Mouse (Mus musculus): ENCODE measurements at regions not wholly inside any gene's neighbourhood (a gene's known extent, or its start where the extent isn't known, plus 50 kb on each side); places are given as distances from the start of the nearest gene placed in this dataset.

DNA sequence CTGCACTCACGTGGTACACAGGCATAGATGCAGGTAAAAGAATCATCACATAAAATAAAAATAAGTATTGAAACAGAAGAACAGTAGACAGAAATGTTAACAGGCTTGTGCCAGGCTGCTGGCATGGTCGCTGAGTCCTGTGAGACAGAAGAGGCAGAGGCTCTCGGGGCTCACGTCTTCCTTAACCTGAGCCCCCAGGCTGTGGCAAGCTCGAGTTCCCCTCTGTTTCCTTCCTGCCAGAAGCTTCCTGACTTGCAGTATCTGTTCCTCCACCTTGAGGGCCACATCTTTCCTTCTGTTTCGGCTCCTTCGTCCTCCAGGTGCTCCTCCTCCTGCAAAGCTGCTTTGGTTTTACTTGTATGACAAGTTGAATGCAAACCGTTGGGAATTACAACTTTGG, 294.6 kb downstream of the Fut8 start:
- H3K4me3 ChIP-seq (ENCODE audit: insufficient read depth, low read depth, low read length), result no peak overlapping the region
- WGBS, result 71% methylated on average over 8 of the region's 8 CpGs
- DNase-seq, result no peak
- no peaks in the 10 kb centered on the region for H3K27me3 ChIP-seq (replicated peaks; ENCODE audit: control insufficient read depth, insufficient read depth, low read length)
- no peaks in the 10 kb centered on the region for H3K36me3 ChIP-seq (ENCODE audit: control insufficient read depth, insufficient read depth, low read length)
- no peaks in the 10 kb centered on the region for H3K4me1 ChIP-seq (ENCODE audit: control insufficient read depth, insufficient read depth, low read length)
- H3K27ac ChIP-seq (ENCODE audit: insufficient read depth, low read depth, low read length), result no peak overlapping the region
- TF ChIP-seq CTCF (conservative IDR thresholded peaks at IDR 0.05; ENCODE audit: insufficient read depth, insufficient read length, low read depth, low read length), result no peak
- no peak for TF ChIP-seq POLR2A (IDR thresholded peaks at IDR 0.05; ENCODE audit: low read depth, low read length)

DNA sequence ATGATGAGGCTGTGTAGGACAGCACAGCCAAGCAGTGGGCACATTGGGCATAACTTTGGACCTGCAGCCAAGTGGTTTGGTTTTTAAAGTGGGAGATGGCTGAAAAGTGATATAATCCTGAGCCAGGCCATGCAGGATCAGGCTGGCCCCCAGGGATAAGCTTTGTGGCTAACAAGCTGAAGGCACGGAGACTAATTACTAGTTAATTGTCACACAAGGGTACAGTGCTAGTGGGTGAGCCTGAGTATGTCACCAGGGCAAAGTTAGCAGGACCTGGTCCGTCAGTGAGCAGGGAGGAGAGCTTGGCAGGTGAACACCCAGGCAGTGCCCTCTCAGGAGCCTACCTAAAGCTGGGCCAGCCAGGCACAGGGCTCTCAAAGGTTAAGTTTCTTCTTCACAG, 295.7 kb downstream of the Fut8 start:
- no peaks in the 10 kb centered on the region for H3K36me3 ChIP-seq (ENCODE audit: control insufficient read depth, insufficient read depth, low read length)
- no peak for DNase-seq
- no peak overlapping the region for H3K4me3 ChIP-seq (ENCODE audit: insufficient read depth, low read depth, low read length)
- TF ChIP-seq CTCF (conservative IDR thresholded peaks at IDR 0.05; ENCODE audit: insufficient read depth, insufficient read length, low read depth, low read length) (no peak), POLR2A (IDR thresholded peaks at IDR 0.05; ENCODE audit: low read depth, low read length) (no peak)
- H3K4me1 ChIP-seq (ENCODE audit: control insufficient read depth, insufficient read depth, low read length), result no peaks in the 10 kb centered on the region
- H3K27ac ChIP-seq (ENCODE audit: insufficient read depth, low read depth, low read length), result no peak overlapping the region
- WGBS, result 77% methylated on average over 2 of the region's 2 CpGs
- no peaks in the 10 kb centered on the region for H3K27me3 ChIP-seq (replicated peaks; ENCODE audit: control insufficient read depth, insufficient read depth, low read length)

- 71% methylated on average over 3 of the region's 3 CpGs for WGBS
- Histone ChIP-seq H3K36me3 (ENCODE audit: control insufficient read depth, insufficient read depth, low read length) (no peaks in the 10 kb centered on the region), H3K4me3 (ENCODE audit: insufficient read depth, low read depth, low read length) (no peak overlapping the region), H3K4me1 (ENCODE audit: control insufficient read depth, insufficient read depth, low read length) (no peaks in the 10 kb centered on the region), H3K27me3 (replicated peaks; ENCODE audit: control insufficient read depth, insufficient read depth, low read length) (no peaks in the 10 kb centered on the region), H3K27ac (ENCODE audit: insufficient read depth, low read depth, low read length) (no peak overlapping the region)
- TF ChIP-seq POLR2A (IDR thresholded peaks at IDR 0.05; ENCODE audit: low read depth, low read length) (no peak), CTCF (conservative IDR thresholded peaks at IDR 0.05; ENCODE audit: insufficient read depth, insufficient read length, low read depth, low read length) (no peak)
- DNase-seq, result no peak
Observed at GRCm38 (mm10) chr12:77534079-77534478, 296.2 kb downstream of the Fut8 start.

DNA sequence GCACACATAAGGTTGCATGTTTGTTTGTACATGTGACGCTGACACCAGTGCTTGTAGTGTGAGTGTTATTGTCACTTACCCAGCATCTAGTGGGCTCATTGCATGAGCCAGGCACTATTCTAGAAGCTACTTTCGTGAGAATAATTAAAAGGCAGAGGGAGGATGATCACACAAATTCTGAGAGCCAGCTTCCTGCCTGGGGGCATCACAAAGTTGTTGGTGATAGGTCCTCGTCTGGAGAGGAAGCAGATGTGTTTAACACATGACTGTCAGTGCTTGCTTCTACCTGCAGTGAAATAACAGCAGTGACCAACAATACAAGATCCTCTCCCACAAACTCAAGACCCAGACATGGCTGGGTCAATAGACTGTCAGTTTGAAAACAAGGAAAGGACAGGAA, 297.2 kb downstream of the Fut8 start:
- Histone ChIP-seq H3K36me3 (ENCODE audit: control insufficient read depth, insufficient read depth, low read length) (no peaks in the 10 kb centered on the region), H3K27ac (ENCODE audit: insufficient read depth, low read depth, low read length) (no peak overlapping the region), H3K4me3 (ENCODE audit: insufficient read depth, low read depth, low read length) (no peak overlapping the region), H3K27me3 (replicated peaks; ENCODE audit: control insufficient read depth, insufficient read depth, low read length) (no peaks in the 10 kb centered on the region), H3K4me1 (ENCODE audit: control insufficient read depth, insufficient read depth, low read length) (no peaks in the 10 kb centered on the region)
- DNase-seq, result no peak
- 71% methylated on average over 3 of the region's 3 CpGs for WGBS
- TF ChIP-seq CTCF (conservative IDR thresholded peaks at IDR 0.05; ENCODE audit: insufficient read depth, insufficient read length, low read depth, low read length), result no peak
- TF ChIP-seq POLR2A (IDR thresholded peaks at IDR 0.05; ENCODE audit: low read depth, low read length), result no peak

- no peak for DNase-seq
- no peak for TF ChIP-seq POLR2A (IDR thresholded peaks at IDR 0.05; ENCODE audit: low read depth, low read length)
- TF ChIP-seq CTCF (conservative IDR thresholded peaks at IDR 0.05; ENCODE audit: insufficient read depth, insufficient read length, low read depth, low read length), result no peak
- Histone ChIP-seq H3K27me3 (replicated peaks; ENCODE audit: control insufficient read depth, insufficient read depth, low read length) (no peaks in the 10 kb centered on the region), H3K36me3 (ENCODE audit: control insufficient read depth, insufficient read depth, low read length) (no peaks in the 10 kb centered on the region), H3K4me3 (ENCODE audit: insufficient read depth, low read depth, low read length) (no peak overlapping the region), H3K4me1 (ENCODE audit: control insufficient read depth, insufficient read depth, low read length) (no peaks in the 10 kb centered on the region), H3K27ac (ENCODE audit: insufficient read depth, low read depth, low read length) (no peak overlapping the region)
- WGBS, result 86% methylated on average over 8 of the region's 8 CpGs
Observed at GRCm38 (mm10) chr12:77537139-77537848, 299.4 kb downstream of the Fut8 start.

DNA sequence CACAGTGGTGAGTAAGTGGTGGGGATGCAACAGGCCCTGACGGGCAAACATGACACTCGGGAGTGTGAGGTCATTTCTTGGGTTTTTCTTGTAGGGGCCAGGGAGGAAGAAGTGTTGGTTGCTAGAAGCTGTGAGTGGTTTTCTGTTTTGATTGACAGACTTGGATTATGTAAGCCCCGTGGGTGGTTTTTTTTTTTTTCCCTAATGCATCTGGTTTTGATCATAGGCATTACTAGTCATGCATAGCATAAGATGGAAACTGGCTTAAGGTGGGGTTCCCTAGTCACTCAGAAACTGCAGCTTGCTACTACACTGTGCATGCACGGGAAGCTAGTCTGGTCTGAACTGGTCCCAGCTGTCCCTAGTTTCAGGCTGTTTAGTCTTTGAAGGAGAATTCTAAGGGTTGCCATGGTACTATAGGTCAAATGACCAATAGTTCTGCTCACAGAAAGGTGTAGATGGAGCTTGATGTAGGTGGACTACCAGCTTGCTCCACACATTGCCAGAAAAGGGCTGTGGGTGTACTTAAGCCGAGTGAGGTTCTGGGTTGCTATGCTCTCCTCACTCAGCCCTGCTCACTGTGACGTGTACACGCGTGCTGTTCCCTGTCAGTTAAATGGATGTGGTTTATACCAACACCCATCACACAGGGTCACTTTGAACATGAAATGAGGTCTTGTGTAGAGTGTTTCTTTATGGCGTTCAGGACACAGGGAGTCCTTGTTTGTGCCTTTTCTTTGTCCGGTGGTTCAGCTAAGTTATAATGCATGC, 301.9 kb downstream of the Fut8 start:
- 80% methylated on average over 10 of the region's 10 CpGs for WGBS
- Histone ChIP-seq H3K4me1 (ENCODE audit: control insufficient read depth, insufficient read depth, low read length) (no peaks in the 10 kb centered on the region), H3K27ac (ENCODE audit: insufficient read depth, low read depth, low read length) (no peak overlapping the region), H3K27me3 (replicated peaks; ENCODE audit: control insufficient read depth, insufficient read depth, low read length) (no peaks in the 10 kb centered on the region), H3K4me3 (ENCODE audit: insufficient read depth, low read depth, low read length) (no peak overlapping the region), H3K36me3 (ENCODE audit: control insufficient read depth, insufficient read depth, low read length) (no peaks in the 10 kb centered on the region)
- TF ChIP-seq POLR2A (IDR thresholded peaks at IDR 0.05; ENCODE audit: low read depth, low read length) (no peak), CTCF (conservative IDR thresholded peaks at IDR 0.05; ENCODE audit: insufficient read depth, insufficient read length, low read depth, low read length) (no peak)
- DNase-seq, result no peak

GRCm38 (mm10) chr12:77541051-77541765, 303.3 kb downstream of the Fut8 start:
- TF ChIP-seq POLR2A (IDR thresholded peaks at IDR 0.05; ENCODE audit: low read depth, low read length) (no peak), CTCF (conservative IDR thresholded peaks at IDR 0.05; ENCODE audit: insufficient read depth, insufficient read length, low read depth, low read length) (no peak)
- no peaks in the 10 kb centered on the region for H3K27me3 ChIP-seq (replicated peaks; ENCODE audit: control insufficient read depth, insufficient read depth, low read length)
- no peaks in the 10 kb centered on the region for H3K36me3 ChIP-seq (ENCODE audit: control insufficient read depth, insufficient read depth, low read length)
- WGBS, result 79% methylated on average over 10 of the region's 10 CpGs
- H3K4me3 ChIP-seq (ENCODE audit: insufficient read depth, low read depth, low read length), result no peak overlapping the region
- no peak overlapping the region for H3K27ac ChIP-seq (ENCODE audit: insufficient read depth, low read depth, low read length)
- H3K4me1 ChIP-seq (ENCODE audit: control insufficient read depth, insufficient read depth, low read length), result no peaks in the 10 kb centered on the region
- DNase-seq, result no peak
